Mouse (Mus musculus) stomach, embryonic 14.5 days (tissue): ENCODE measurements around the gene Prkd2. TPM values are rescaled to one million over a fixed set of nuclear protein-coding genes. Genes with fewer than 3 reads are reported as not detected.

Experiments
- ATAC-seq: fragments of 200-750 bp; cut with Nextera tagmentation; 2 replicates; pipeline ENCODE4 v1.8.0; 2017; ENCODE audit warnings: low read depth, moderate TSS enrichment; ENCODE audit not compliant: insufficient number of reproducible peaks, insufficient read depth, low FRiP score
- H3K27ac ChIP-seq: fragments of 300-500 bp; sonication (generic); 2 replicates; pipeline ENCODE4 v1.5.1; 2014; ENCODE audit warnings: mild to moderate bottlenecking, low read length, moderate library complexity, mixed read lengths
- H3K27me3 ChIP-seq: fragments of 300-500 bp; sonication (generic); 2 replicates; pipeline ENCODE4 v1.6.1; 2014; ENCODE audit warnings: low read length, control low read depth, mixed read lengths; ENCODE audit not compliant: control insufficient read depth, insufficient read depth
- H3K36me3 ChIP-seq: fragments of 300-500 bp; sonication (generic); 2 replicates; pipeline ENCODE4 v1.6.1; 2014; ENCODE audit warnings: mild to moderate bottlenecking, control low read depth, low read length, moderate library complexity, mixed read lengths; ENCODE audit not compliant: control insufficient read depth, insufficient read depth
- H3K4me1 ChIP-seq: fragments of 300-500 bp; sonication (generic); 2 replicates; pipeline ENCODE4 v1.6.1; 2014; ENCODE audit warnings: low read length, control low read depth, mixed read lengths; ENCODE audit not compliant: control insufficient read depth, insufficient read depth
- H3K4me2 ChIP-seq: fragments of 300-500 bp; sonication (generic); replicated peaks from 2 replicates; pipeline ENCODE4 v1.6.1; 2014; ENCODE audit warnings: low read depth, low read length, control low read depth
- H3K4me3 ChIP-seq: fragments of 300-500 bp; sonication (generic); 2 replicates; pipeline ENCODE4 v1.5.1; 2014; ENCODE audit warnings: low read depth, low read length, control low read depth
- H3K9ac ChIP-seq: fragments of 300-500 bp; sonication (generic); replicated peaks from 2 replicates; pipeline ENCODE4 v1.6.1; 2014; ENCODE audit warnings: low read depth, mild to moderate bottlenecking, control low read depth, low read length, moderate library complexity, mixed read lengths
- H3K9me3 ChIP-seq: fragments of 300-500 bp; sonication (generic); 2 replicates; pipeline ENCODE4 v1.6.1; 2016; ENCODE audit warnings: low read depth, low read length, control low read depth; ENCODE audit not compliant: control insufficient read depth
- WGBS: fragments of 180-500 bp; shearing (Covaris S2); extraction: QIAGEN DNeasy Blood & Tissue Kit; methylation state at CpG from one replicate; pipeline ENCODE4 v1.1.7; 2014; 5-methylcytosine and 5-hydroxymethylcytosine counted together
- polyA plus RNA-seq: library from polyadenylated mRNA; unstranded; fragments of >200 nt; fragmentation: Nextera tagmentation; extraction: Ambion mirVana; gene quantifications from 2 replicates; pipeline ENCODE4 v1.2.1, GENCODE M21; 2014

The Prkd2 gene
- 14.2 and 14.6 TPM in 2 replicates for polyA plus RNA-seq

DNA sequence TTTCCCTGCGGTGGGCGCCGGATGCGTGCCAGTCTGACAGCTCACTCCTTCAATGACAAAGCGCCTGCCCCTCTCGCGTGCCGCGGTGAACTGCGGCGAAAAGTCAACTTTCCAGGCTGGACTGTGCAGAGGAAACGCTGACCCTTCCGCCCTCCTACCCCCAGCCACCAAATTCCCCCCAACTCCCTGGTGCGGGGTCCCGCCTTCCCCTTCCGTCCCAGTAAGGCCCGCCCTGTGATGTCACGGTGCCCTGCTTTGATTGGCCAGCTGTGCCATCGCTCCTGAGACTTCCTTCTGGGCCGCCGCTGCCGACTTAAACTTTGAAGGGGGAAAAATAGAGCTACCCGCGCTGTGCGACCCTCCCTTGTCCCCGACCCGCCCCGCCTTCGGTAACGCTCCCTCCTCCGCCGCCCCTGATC, at the start of gene Prkd2:
Gene Prkd2, plus strand, starts transcription at position 258 of the 419 bp plus-strand sequence.
- Histone ChIP-seq H3K4me2 (peak within 1 kb of the TSS; percentile 83), H3K4me1 (peaks cover 20% of the 10 kb centered on the region; the same call in 1 of the 2 replicates), H3K27me3 (no peaks in the 10 kb centered on the region), H3K27ac (peak within 1 kb of the TSS; percentile 64; the same call in 1 of the 2 replicates), H3K36me3 (peaks cover 26% of the 10 kb centered on the region), H3K9ac (peak within 1 kb of the TSS; percentile 41), H3K9me3 (no peaks in the 10 kb centered on the region), H3K4me3 (peak within 1 kb of the TSS; percentile 45)
- ATAC-seq, result peak; percentile 88
- WGBS, result under 1% methylated on average over 32 of the region's 32 CpGs

- no peak overlapping the region for H3K4me2 ChIP-seq
- H3K4me3 ChIP-seq, result no peak overlapping the region
- no peak for ATAC-seq
- H3K4me1 ChIP-seq, result peaks cover 7% of the 10 kb centered on the region; the same call in 1 of the 2 replicates
- H3K27ac ChIP-seq, result peak overlapping the region; percentile 23; the same call in 1 of the 2 replicates
- H3K36me3 ChIP-seq, result peaks cover 25% of the 10 kb centered on the region
- H3K9ac ChIP-seq, result no peak overlapping the region
- WGBS, result 77% methylated on average over 19 of the region's 19 CpGs
- no peaks in the 10 kb centered on the region for H3K27me3 ChIP-seq
- no peaks in the 10 kb centered on the region for H3K9me3 ChIP-seq
Measured at GRCm38 (mm10) chr7:16793010-16793725, 49.5 kb upstream of the Prkd2 start.

- Histone ChIP-seq H3K27me3 (no peaks in the 10 kb centered on the region), H3K9ac (no peak overlapping the region), H3K9me3 (no peaks in the 10 kb centered on the region), H3K27ac (no peak overlapping the region), H3K4me1 (peaks cover 7% of the 10 kb centered on the region; the same call in 1 of the 2 replicates), H3K36me3 (peaks cover 28% of the 10 kb centered on the region), H3K4me3 (no peak overlapping the region), H3K4me2 (no peak overlapping the region)
- ATAC-seq, result no peak
- WGBS, result 93% methylated on average over 5 of the region's 5 CpGs
Measured at GRCm38 (mm10) chr7:16794886-16795285, 47.8 kb upstream of the Prkd2 start.

- Histone ChIP-seq H3K9me3 (no peaks in the 10 kb centered on the region), H3K4me2 (no peak overlapping the region), H3K4me3 (no peak overlapping the region), H3K27ac (no peak overlapping the region), H3K27me3 (no peaks in the 10 kb centered on the region), H3K4me1 (no peaks in the 10 kb centered on the region), H3K36me3 (no peaks in the 10 kb centered on the region; the same call in none of the 2 replicates), H3K9ac (no peak overlapping the region)
- ATAC-seq, result no peak; the same call in 1 of the 2 replicates
- 33% methylated on average over 8 of the region's 8 CpGs for WGBS
Measured at GRCm38 (mm10) chr7:16804409-16805028, 38.2 kb upstream of the Prkd2 start.

GRCm38 (mm10) chr7:16807936-16808335, 34.8 kb upstream of the Prkd2 start:
- Histone ChIP-seq H3K9me3 (no peaks in the 10 kb centered on the region), H3K4me2 (no peak overlapping the region), H3K4me1 (peaks cover 12% of the 10 kb centered on the region), H3K4me3 (no peak overlapping the region), H3K9ac (no peak overlapping the region), H3K27me3 (peaks cover 3% of the 10 kb centered on the region; the same call in 1 of the 2 replicates), H3K36me3 (no peaks in the 10 kb centered on the region; the same call in none of the 2 replicates), H3K27ac (no peak overlapping the region)
- no peak for ATAC-seq
- 91% methylated on average over 9 of the region's 9 CpGs for WGBS

DNA sequence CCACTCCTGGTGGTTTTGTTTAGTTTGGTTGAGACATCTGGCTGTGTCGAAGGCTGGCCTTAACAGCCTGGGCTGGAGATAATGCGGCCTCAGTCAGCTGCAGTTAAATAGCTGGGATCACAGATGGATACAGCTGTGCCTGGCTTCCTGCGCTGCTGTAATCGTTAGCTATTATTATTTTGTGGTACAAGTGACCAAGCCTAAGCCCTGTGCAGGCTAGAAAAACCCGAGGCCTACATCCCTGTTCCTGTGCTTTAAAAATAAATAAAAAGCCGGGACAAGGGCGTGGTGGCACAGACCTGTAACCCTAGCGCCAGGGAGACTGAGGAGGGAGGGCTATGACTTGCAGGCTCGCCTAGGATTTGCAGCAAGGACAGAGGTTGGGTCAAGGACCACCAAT, 34.1 kb upstream of the Prkd2 start:
- no peak overlapping the region for H3K27ac ChIP-seq
- 0 out of 2 replicates have a peak, but pooled peaks have one; percentile 4 for ATAC-seq
- H3K27me3 ChIP-seq, result peaks cover 3% of the 10 kb centered on the region; the same call in 1 of the 2 replicates
- H3K4me3 ChIP-seq, result no peak overlapping the region
- no peaks in the 10 kb centered on the region; the same call in none of the 2 replicates for H3K36me3 ChIP-seq
- H3K9me3 ChIP-seq, result no peaks in the 10 kb centered on the region
- no peak overlapping the region for H3K4me2 ChIP-seq
- WGBS, result 52% methylated on average over 9 of the region's 9 CpGs
- H3K4me1 ChIP-seq, result peaks cover 12% of the 10 kb centered on the region
- H3K9ac ChIP-seq, result no peak overlapping the region

GRCm38 (mm10) chr7:16809739-16810138, 33.0 kb upstream of the Prkd2 start:
- H3K27ac ChIP-seq, result no peak overlapping the region
- no peak overlapping the region for H3K9ac ChIP-seq
- WGBS, result 32% methylated on average over 10 of the region's 10 CpGs
- H3K4me3 ChIP-seq, result no peak overlapping the region
- no peaks in the 10 kb centered on the region; the same call in none of the 2 replicates for H3K36me3 ChIP-seq
- H3K4me1 ChIP-seq, result peaks cover 12% of the 10 kb centered on the region
- H3K9me3 ChIP-seq, result no peaks in the 10 kb centered on the region
- ATAC-seq, result no peak
- H3K4me2 ChIP-seq, result no peak overlapping the region
- H3K27me3 ChIP-seq, result peaks cover 3% of the 10 kb centered on the region; the same call in 1 of the 2 replicates

DNA sequence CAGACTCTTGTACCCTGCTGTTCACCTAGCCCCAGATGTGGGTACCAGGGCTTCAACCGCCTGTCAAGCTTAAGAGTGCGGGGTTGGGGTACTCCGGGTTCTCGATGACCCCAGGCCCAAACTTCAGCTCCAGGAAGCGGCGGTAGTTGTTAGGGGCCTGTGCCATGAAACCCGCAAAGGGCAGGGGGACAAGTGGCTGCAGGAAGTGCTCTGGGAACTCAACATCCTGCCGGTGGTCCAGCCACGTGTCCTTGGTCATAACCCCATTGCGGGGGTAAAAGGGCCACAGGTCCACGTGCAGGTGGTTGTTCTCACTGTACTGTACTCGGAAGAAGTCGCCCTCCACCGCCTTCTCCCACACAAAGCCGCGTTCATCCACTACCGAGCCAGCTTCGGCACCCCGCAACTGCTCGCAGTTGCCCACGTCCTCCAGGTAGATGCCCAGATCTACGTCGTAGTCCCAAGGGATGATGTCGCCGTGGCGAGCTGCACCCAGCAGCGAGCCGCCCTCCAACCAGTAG, 32.2 kb upstream of the Prkd2 start:
- no peak for ATAC-seq
- Histone ChIP-seq H3K27me3 (peaks cover 3% of the 10 kb centered on the region; the same call in 1 of the 2 replicates), H3K4me3 (peak overlapping the region; percentile 33; the same call in 1 of the 2 replicates), H3K9me3 (no peaks in the 10 kb centered on the region), H3K4me2 (peak overlapping the region; percentile 62), H3K36me3 (no peaks in the 10 kb centered on the region; the same call in none of the 2 replicates), H3K27ac (no peak overlapping the region), H3K9ac (no peak overlapping the region), H3K4me1 (peaks cover 12% of the 10 kb centered on the region)
- 48% methylated on average over 28 of the region's 28 CpGs for WGBS
